Mouse (Mus musculus) midbrain, postnatal 0 days (tissue): Measurements from ENCODE around the gene Ptgds. TPM values are rescaled to one million over a fixed set of nuclear protein-coding genes. Genes with fewer than 3 reads are reported as not detected.

Experiments
- ATAC-seq: fragments of 200-750 bp; cut with Nextera tagmentation; 2 replicates; pipeline ENCODE4 v1.8.0; 2017; ENCODE audit warnings: moderate number of reproducible peaks, mild to moderate bottlenecking, moderate TSS enrichment, moderate library complexity; ENCODE audit not compliant: low FRiP score
- DNase-seq: peaks from one replicate; pipeline ENCODE4 v3.0.0-alpha.2; 2015; ENCODE audit warnings: low spot score
- H3K27ac ChIP-seq: fragments of 300-500 bp; sonication (generic); 2 replicates; pipeline ENCODE4 v1.5.1; 2014; ENCODE audit warnings: low read depth, mild to moderate bottlenecking, low read length, mixed read lengths
- H3K27me3 ChIP-seq: fragments of 300-500 bp; sonication (generic); 2 replicates; pipeline ENCODE4 v1.6.1; 2014; ENCODE audit warnings: low read length, control low read depth, mixed read lengths; ENCODE audit not compliant: insufficient read depth
- H3K36me3 ChIP-seq: fragments of 300-500 bp; sonication (generic); 2 replicates; pipeline ENCODE4 v1.6.1; 2014; ENCODE audit warnings: low read length, control low read depth, mixed read lengths; ENCODE audit not compliant: insufficient read depth
- H3K4me1 ChIP-seq: fragments of 300-500 bp; sonication (generic); 2 replicates; pipeline ENCODE4 v1.6.1; 2014; ENCODE audit warnings: mild to moderate bottlenecking, control low read depth, antibody characterized with exemption, low read length, mixed read lengths; ENCODE audit not compliant: insufficient read depth
- H3K4me2 ChIP-seq: fragments of 300-500 bp; sonication (generic); 2 replicates; pipeline ENCODE4 v1.6.1; 2014; ENCODE audit warnings: low read depth, mild to moderate bottlenecking, low read length, mixed read lengths; ENCODE audit not compliant: poor library complexity, severe bottlenecking
- H3K4me3 ChIP-seq: fragments of 300-500 bp; sonication (generic); 2 replicates; pipeline ENCODE4 v1.5.1; 2014; ENCODE audit warnings: low read depth, mild to moderate bottlenecking, low read length, moderate library complexity
- H3K9ac ChIP-seq: fragments of 300-500 bp; sonication (generic); replicated peaks from 2 replicates; pipeline ENCODE4 v1.6.1; 2014; ENCODE audit warnings: mild to moderate bottlenecking, low read length, moderate library complexity, mixed read lengths; ENCODE audit not compliant: poor library complexity, severe bottlenecking
- H3K9me3 ChIP-seq: fragments of 300-500 bp; sonication (generic); 2 replicates; pipeline ENCODE4 v1.6.1; 2016; ENCODE audit warnings: low read length, control low read depth
- CTCF ChIP-seq: IDR thresholded peaks from 2 replicates; pipeline ENCODE4 v1.5.1; 2016; ENCODE audit warnings: antibody characterized with exemption, mild to moderate bottlenecking
- WGBS: fragments of 180-500 bp; shearing (Covaris S2); extraction: QIAGEN DNeasy Blood & Tissue Kit; methylation state at CpG from one replicate; pipeline ENCODE4 v1.1.7; 2014; 5-methylcytosine and 5-hydroxymethylcytosine counted together
- polyA plus RNA-seq: library from polyadenylated mRNA; unstranded; fragments of >200 nt; fragmentation: Nextera tagmentation; extraction: Ambion mirVana; gene quantifications from 2 replicates; pipeline ENCODE4 v1.2.1, GENCODE M21; 2015
- total RNA-seq: library from RNA; depleted of rRNA; stranded (reverse); fragments of >200 nt; gene quantifications from 2 replicates; pipeline ENCODE4 v1.2.3, GENCODE M21; 2014

Ptgds gene
- total and polyA plus RNA-seq, 2 experiments from 2014 or later: 2,128 to 2,827 TPM

DNA sequence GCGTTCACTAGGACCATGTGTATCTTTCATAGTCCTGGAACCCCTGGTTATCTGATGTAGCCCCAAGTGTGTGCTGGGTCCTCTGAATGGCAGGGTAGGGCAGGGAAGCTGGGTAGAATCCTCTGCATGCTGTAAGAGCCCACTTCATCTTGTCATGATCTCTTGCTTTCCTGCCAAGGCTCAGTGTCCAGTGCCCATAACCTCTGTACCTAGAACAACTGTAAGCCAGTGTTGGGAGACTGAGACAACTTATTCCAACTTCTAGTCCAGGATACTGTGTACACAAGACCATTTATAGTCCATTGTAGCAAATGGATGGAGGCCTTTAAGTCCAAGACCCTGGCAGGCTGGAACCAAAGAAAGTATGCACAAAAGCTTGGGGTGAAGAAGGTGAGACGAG, 4.6 kb downstream of the Ptgds start:
- ATAC-seq: no peak
- 87% methylated on average over 2 of the region's 2 CpGs for WGBS

DNA sequence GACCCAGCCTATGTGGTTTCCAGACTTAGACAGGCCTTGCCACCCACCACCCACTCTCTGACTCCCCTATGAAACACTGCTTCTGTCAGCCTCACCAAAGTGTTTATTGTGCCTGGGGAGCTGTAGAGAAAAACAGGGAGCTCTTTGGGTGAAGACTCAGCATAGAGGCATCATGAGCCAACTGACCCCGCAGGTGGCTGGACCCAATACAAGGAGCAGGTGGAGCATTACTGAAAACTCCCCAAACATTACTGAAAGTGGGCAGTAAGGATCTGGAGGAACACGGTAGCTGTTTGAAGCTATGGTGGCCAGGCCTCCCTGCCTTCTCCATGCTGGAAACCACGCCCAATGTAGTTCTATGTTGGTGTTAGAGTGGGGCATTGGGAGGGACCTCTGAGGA, 6.2 kb downstream of the Ptgds start:
- Histone ChIP-seq H3K36me3 (peaks cover 8% of the 10 kb centered on the region), H3K9ac (no peak overlapping the region), H3K4me1 (peaks cover 15% of the 10 kb centered on the region), H3K9me3 (no peaks in the 10 kb centered on the region), H3K4me3 (no peak overlapping the region), H3K27me3 (no peaks in the 10 kb centered on the region), H3K4me2 (no peak overlapping the region), H3K27ac (no peak overlapping the region)
- DNase-seq (no peak), ATAC-seq (no peak)
- TF ChIP-seq CTCF: no peak
- 91% methylated on average over 3 of the region's 3 CpGs for WGBS

More for the DNA sequence above, 4.6 kb downstream of the Ptgds start:
- Histone ChIP-seq H3K27ac (no peak overlapping the region), H3K9me3 (no peaks in the 10 kb centered on the region), H3K36me3 (no peaks in the 10 kb centered on the region), H3K9ac (no peak overlapping the region), H3K27me3 (no peaks in the 10 kb centered on the region), H3K4me2 (no peak overlapping the region), H3K4me1 (peaks cover 4% of the 10 kb centered on the region; the same call in 1 of the 2 replicates), H3K4me3 (no peak overlapping the region)
- DNase-seq: no peak
- no peak for TF ChIP-seq CTCF

DNA sequence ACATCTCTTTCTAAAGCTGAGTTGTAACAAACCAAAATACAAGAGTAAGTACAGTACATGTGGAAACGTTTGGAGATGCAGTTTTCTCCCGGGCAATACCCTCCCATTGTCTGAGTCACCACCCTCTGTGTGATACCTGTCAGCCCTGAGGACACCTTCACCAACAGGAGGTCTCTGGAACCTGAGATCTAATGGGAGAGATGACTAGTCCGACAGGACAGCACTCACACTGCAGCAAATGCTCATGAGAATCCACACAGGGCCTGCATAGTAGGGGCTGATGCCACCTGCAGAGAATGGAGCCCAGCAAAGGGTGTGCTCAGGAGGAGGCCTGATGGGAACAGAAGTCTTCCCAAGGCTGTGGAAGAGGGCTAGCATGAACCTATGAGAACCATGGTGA, 8.4 kb downstream of the Ptgds start:
- peak overlapping the region; percentile 58 for H3K4me3 ChIP-seq
- TF ChIP-seq CTCF: no peak
- peaks cover 17% of the 10 kb centered on the region for H3K36me3 ChIP-seq
- H3K9me3 ChIP-seq: no peaks in the 10 kb centered on the region
- WGBS: 21% methylated on average over 3 of the region's 3 CpGs
- H3K4me2 ChIP-seq: peak overlapping the region; percentile 95
- ATAC-seq: no peak; the same call in 1 of the 2 replicates
- H3K27me3 ChIP-seq: no peaks in the 10 kb centered on the region
- peak overlapping the region; percentile 86 for H3K27ac ChIP-seq
- peaks cover 15% of the 10 kb centered on the region for H3K4me1 ChIP-seq
- H3K9ac ChIP-seq: peak overlapping the region; percentile 86
- DNase-seq: no peak

DNA sequence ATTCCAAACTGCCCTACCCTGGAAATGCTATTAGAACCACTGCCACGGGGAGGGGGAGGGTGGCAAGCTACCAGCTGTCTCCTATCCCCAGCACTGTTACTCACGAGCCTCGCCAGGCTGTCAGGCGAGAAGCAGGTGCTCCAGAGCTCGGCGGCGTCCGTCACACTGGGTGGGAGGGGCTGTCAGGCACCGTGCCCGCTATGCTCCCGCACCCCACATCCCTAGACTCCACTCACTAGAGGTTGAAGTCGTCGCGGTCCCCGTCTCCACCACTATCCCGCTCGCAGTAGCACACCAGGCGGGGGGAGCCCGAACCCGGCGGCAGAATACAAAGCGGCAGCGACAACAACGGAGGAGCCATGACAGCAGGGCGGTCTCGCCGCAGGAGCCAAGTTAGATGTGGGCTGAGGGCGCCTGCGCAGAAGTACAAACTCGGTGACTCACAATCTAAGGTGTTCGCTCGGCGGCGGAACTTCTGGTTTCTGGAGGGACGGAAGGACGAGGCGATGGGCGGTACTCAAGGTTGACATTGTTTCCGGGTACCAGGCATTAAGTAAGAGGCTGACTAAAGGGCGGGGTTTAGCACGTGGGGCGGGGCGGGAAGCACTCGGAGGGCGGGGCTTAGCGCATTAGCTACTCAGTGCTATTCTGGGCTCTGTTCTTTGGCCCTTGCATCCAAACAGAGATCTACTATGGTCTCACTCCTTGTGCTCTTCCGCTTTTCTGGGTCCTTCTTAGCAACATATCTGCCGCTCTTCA, 9.1 kb downstream of the Ptgds start, which contains the start of gene Paxx:
Gene Paxx, minus strand, starts transcription at position 544 of the 759 bp plus-strand sequence.
- peak within 1 kb of the TSS; percentile 86 for H3K9ac ChIP-seq
- peak; percentile 97 for DNase-seq
- H3K36me3 ChIP-seq: peaks cover 17% of the 10 kb centered on the region
- no peaks in the 10 kb centered on the region for H3K27me3 ChIP-seq
- H3K4me1 ChIP-seq: peaks cover 15% of the 10 kb centered on the region
- no peaks in the 10 kb centered on the region for H3K9me3 ChIP-seq
- H3K4me2 ChIP-seq: peak within 1 kb of the TSS; percentile 95
- peak within 1 kb of the TSS; percentile 86 for H3K27ac ChIP-seq
- under 1% methylated on average over 48 of the region's 48 CpGs for WGBS
- peak; percentile 87 for ATAC-seq
- H3K4me3 ChIP-seq: peak within 1 kb of the TSS; percentile 58
- no peak; the same call in 1 of the 2 replicates for TF ChIP-seq CTCF

DNA sequence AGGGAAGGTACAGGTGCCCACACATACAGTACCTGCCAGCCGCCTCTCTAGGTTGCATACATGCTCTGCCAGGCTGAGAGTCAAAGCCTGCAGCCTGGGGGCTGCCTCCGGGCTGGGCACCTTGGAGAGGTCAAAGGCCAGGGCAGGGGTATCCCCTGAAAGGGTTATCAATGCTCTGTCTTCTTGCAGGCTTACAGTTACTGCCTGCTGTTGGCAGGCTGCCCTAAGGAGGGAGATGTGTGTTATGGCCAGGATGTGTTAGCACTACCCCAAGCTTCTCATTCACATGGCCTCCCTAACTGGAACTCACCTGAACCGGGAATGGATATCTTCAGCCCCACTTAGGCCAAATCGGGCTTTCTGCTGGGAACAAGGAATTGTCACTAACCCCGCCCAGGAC, 9.7 kb downstream of the Ptgds start:
- peaks cover 17% of the 10 kb centered on the region for H3K36me3 ChIP-seq
- TF ChIP-seq CTCF: no peak

DNA sequence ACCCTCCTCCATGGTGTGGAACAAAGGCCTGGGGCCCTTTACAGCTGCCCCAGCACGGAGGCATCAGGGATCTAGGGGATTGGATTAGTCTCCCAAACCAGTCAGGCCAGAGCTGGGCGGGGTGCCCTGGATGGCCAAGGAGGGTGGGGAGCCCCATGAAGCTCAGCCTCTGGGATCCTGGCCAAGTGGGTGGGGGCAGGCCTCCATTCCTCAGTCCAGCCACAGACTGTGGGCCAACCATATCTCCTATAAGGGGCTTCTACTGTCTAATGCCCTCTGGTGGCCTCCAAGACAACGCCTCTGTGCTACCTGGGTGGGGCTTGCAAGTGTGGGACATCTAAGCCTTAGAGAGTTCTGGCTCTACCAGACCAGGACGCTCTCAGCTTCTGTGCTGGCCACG, 10.9 kb downstream of the Ptgds start:
- peaks cover 17% of the 10 kb centered on the region for H3K36me3 ChIP-seq
- 83% methylated on average over 5 of the region's 5 CpGs for WGBS
- peaks cover 15% of the 10 kb centered on the region for H3K4me1 ChIP-seq
- H3K9me3 ChIP-seq: no peaks in the 10 kb centered on the region
- no peak for TF ChIP-seq CTCF
- H3K4me2 ChIP-seq: no peak overlapping the region
- H3K9ac ChIP-seq: no peak overlapping the region
- H3K27me3 ChIP-seq: no peaks in the 10 kb centered on the region
- H3K4me3 ChIP-seq: no peak overlapping the region
- DNase-seq (peak; percentile 12), ATAC-seq (no peak)
- no peak overlapping the region for H3K27ac ChIP-seq

More for the DNA sequence above, 9.7 kb downstream of the Ptgds start:
- DNase-seq (no peak), ATAC-seq (peak; percentile 15; the same call in 1 of the 2 replicates)
- WGBS: 32% methylated on average over 5 of the region's 5 CpGs
- Histone ChIP-seq H3K4me1 (peaks cover 15% of the 10 kb centered on the region), H3K4me3 (peak overlapping the region; percentile 58), H3K9me3 (no peaks in the 10 kb centered on the region), H3K9ac (peak overlapping the region; percentile 86), H3K27me3 (no peaks in the 10 kb centered on the region), H3K27ac (peak overlapping the region; percentile 86), H3K4me2 (peak overlapping the region; percentile 95)
